Mouse (Mus musculus) spleen, adult 12 weeks (tissue): ENCODE data around the gene Aif1.

Source experiments
- DNase-seq: peaks from one replicate; pipeline ENCODE4 v3.0.0; 2022; ENCODE audit warnings: low spot score

Gene Aif1

DNA sequence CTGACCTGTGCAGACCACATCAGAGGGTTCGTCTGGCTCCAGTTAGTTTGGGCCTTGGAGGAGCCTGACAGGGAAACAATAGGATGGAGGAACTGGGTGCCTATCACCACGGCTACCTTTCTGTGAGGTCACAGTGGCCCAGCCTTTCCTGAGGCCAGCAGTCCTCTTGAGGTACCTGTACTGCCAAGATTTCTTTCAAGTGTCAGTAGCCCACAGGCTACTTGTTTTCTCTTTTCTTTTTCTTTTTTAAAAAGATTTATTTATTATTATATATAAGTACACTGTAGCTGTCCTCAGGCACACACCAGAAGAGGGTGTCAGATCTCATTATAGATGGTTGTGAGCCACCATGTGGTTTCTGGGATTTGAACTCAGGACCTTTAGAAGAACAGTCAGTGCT is at the start of gene Aif1:
Gene Aif1, minus strand, starts transcription at position 101 of the 400 bp plus-strand sequence.
- no peak for DNase-seq

DNA sequence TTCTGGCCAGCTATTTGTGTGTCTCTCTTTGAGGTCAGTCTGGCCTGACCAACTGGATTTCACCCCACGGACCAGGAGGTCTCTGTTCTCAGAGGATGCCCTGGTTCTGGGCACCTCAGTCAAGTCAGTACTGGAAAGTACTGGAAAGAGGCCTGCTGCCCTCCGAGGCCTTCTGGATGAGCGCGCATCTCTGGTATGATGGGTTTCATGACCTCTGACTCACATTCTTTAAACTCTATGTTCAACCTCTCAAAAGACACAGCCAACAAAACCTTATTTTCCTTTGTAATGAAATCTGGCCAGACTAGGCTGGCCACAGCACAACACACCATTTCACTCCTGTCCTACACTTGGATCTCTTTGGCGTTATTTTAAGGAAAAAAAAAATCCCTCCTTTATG is 49.6 kb upstream of the Aif1 start:
- no peak for DNase-seq

GRCm38 (mm10) chr17:35224641-35225040 is 48.8 kb upstream of the Aif1 start:
- no peak for DNase-seq

GRCm38 (mm10) chr17:35222299-35222698 is 46.4 kb upstream of the Aif1 start:
- DNase-seq = no peak

- DNase-seq = no peak
Observed at GRCm38 (mm10) chr17:35220156-35220952, 44.5 kb upstream of the Aif1 start, which contains the start of gene Gm16181. TSS of gene Gm16181 (plus strand) at chr17:35220834.

DNA sequence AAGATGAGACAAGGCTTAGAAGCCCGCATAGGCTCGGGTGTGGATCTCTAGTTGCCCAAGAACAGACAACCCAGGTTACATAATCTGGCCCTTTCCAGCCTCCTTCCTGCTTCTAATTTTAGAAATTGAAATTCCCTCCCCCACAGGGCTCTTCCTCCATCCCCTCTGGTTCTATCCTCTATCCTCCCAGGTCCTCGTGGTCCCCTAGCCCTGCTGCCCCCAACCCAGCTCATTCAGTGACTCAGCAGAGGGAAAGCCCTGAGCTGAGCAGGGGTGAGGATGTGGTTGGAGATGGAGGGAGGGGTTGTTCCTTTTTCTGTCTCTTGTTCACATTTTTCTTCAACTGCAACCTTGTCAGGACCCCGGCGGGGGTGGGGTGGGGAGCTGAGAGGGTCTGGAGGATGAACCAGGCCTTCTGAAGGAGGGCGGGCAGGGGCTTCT is 43.8 kb upstream of the Aif1 start:
- DNase-seq = no peak

- DNase-seq = no peak
Observed at GRCm38 (mm10) chr17:35218516-35219193, 42.8 kb upstream of the Aif1 start.

DNA sequence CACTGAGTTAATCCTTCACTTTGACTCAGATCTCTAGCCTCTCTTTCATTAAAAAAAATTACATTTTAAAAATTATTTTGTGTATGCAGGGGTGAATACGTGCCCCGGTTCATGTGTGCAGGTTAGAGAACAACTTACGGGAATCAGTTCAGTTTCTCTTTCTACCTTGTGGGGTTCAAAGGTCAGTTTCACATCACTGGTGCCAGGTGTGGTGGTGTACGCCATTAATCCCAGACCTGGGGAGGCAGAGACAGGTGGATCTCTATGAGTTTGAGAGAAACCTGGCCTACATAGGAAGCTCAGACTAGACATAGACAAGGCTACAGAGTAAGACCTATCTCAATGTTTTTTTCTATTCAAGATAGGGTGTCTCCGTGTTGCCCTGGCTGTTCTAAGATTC is 37.2 kb upstream of the Aif1 start:
- DNase-seq = no peak

DNA sequence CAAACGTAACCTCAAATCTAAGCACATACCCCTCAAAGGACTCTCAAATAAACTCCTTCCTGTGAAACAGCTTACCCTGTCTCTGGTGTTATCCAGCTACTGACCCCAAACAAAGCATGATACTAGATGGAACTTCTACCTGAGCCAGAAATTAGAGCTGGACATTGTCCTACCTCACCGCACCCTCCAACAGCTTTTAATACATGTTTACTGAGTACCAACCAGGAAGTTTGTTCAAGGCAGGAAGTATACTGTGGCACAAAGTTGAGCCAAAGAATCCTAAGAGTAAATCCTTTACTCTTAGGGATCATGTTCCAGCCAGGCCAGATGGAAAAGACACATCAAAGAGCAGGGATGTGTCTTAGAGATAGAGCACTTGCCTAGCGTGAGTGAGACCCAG is 34.7 kb upstream of the Aif1 start:
- no peak for DNase-seq

DNA sequence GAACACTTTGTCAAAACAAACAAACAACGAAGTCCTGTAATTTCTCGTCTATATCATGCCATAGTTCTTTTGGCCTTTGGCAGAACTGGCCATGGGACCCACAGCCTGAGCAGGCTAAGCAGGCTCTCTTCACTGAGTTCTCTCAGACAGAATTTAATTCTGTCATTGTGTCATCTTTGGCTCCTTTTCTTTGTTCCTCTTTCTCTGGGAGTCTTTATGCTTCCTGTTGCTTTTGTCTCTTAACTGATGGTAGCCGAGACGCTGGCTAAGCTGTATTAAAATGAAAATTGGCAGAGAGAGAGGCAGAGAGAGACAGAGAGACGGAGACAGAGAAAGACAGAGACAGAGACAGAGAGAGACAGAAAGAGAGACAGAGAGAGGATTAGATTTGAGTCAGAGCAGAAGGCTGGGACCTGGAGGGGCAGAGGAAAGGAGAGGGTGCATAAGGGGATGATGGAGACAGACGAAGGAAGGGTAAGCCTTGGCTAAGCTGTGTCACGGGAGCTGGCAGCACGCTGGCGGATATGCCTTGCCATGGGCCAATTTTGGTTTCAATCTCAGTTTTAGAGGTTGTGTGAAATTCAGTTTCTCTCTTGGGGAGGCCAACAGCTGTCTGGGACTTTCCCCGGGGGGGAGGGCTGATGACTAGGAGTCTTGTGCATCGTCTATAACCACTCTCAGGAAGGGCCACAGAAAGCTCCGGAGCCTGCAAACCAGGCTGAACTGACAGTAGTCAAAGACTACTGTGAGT is 34.1 kb upstream of the Aif1 start:
- DNase-seq = peak; percentile 60

DNA sequence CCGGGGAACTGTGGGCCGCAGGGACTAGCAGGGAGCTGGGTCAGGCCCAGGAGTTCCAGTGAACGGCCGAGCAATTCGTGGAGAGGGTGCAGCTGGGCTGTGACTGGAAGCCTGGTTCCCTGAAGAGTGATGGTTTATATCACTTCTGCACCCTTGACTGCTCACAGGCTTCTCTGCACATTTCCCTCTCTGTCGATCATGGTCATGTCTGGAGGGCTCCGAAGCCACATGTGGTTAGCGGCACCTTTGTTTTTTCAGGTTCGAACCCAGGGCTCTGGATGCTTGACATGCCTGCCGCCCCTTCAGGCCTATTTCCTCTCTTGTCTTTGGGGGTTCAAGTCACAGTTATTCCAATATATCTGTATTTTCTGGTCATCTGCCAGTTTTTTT is 29.5 kb upstream of the Aif1 start:
- DNase-seq = no peak

DNA sequence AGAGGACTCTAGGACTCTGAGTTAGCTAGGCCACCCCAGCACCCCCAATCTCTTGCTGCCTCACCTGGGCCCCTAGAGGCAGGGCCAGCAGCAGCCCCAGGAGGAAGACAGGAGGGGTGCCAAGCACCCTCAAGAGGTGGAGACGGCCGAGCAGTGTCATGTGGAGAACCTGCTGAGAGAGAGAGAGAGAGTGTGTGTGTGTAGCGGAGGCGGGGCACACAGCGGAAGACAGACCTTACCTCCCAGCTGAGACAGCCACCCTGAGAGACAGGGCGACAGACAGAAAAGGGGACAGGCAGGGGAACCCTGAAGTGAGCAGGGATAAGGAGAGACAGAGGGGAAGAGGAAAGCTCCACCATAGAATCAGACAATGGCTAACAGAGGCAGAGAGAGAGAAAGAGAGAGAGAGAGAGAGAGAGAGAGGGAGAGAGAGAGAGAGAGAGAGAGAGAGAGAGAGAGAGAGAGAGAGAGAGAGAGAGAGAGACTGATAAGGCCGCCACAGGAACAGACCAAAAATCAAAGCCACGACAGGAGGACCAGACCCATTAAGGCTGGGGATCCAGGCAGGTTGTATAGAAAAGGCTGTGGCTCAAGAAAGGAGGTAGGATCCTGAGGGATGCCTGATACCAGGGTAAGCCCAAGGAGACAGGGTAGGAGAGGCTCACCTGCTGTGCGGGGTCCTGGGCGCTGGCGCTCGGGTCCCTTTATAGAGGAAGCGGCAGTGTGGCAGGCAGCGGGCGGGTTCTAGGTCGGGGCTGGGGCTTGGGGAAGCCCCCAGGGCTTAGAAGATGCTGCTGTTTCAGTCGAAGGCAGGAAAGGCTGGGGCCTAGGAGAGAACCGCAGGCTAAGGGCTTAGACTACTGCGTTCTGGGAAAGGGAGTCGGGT is 28.9 kb upstream of the Aif1 start, which contains the start of gene Lta:
Gene Lta, minus strand, starts transcription at position 858 of the 886 bp plus-strand sequence.
- peak; percentile 37 for DNase-seq

DNA sequence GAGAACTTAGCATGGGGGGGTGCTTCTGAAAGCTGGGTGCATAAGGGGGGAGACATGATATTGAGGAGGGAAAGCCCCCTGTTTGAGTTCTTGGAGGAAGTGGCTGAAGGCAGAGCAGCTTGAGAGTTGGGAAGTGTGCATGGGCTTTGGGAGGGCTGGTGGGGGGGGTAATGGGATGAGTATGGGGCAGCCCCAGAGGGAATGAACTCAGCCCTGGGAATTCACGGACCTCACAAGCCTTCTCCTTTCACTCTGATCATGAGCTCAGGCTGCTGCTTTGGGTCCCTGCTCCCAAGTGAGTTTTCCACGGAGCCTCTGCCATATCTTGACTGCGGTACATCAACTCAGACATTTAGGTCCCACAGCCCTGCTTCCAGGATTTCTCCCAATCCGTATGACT is 26.6 kb upstream of the Aif1 start:
- DNase-seq = no peak

DNA sequence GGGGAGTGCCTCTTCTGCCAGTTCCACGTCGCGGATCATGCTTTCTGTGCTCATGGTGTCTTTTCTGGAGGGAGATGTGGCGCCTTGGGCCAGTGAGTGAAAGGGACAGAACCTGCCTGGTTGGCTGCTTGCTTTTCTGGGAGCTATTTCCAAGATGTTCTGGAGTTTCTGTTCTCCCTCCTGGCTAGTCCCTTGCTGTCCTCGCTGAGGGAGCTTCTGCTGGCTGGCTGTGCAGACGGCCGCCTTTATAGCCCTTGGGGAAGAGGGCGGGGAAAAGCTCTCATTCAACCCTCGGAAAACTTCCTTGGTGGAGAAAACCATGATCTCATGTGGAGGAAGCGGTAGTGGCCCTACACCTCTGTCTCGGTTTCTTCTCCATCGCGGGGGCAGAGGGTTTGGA is 25.9 kb upstream of the Aif1 start, which contains the start of gene Tnf:
Gene Tnf, minus strand, starts transcription at position 221 of the 400 bp plus-strand sequence.
- peak; percentile 35 for DNase-seq

DNA sequence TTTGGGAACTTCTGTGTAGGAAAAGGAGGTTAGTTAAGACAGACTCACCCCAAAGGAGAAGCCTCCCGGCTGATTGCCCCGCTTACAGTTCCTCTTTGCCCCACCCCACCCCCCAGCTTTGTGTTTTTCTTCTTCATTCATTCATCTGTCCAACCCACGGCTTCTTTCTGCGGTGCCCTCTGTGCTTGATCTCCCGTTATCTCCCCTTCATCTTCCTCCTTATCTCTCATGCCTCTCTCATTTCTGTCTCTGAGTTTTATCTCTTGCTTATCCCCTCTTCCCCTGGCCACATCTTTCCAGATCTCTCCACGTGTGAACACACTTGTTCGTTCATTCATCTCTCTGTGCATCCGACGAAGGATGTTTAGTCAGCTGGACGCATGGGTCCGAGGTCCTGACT is 25.3 kb upstream of the Aif1 start:
- no peak for DNase-seq

- peak; percentile 46 for DNase-seq
Observed at GRCm38 (mm10) chr17:35200398-35200797, 24.5 kb upstream of the Aif1 start.

DNA sequence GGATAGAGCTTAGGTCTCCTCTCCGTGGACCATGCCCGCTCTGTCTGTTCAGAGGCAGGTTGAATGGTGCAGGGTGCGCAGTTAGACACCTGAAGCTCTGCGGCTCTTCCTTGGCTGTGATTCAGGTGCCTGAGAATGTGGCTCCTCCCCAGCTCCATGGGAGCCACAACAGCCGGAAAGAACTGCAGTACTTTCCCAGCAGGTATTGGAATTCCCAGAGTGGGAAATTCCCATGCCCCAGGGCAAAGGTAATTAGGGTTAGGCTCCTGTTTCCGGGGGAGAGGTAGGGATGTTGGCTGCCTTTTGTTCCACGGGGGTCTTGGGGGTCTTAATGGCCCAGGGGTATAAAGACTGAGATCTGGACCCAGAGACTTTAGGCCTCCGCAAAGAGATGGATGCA is 23.1 kb upstream of the Aif1 start:
- no peak for DNase-seq

DNA sequence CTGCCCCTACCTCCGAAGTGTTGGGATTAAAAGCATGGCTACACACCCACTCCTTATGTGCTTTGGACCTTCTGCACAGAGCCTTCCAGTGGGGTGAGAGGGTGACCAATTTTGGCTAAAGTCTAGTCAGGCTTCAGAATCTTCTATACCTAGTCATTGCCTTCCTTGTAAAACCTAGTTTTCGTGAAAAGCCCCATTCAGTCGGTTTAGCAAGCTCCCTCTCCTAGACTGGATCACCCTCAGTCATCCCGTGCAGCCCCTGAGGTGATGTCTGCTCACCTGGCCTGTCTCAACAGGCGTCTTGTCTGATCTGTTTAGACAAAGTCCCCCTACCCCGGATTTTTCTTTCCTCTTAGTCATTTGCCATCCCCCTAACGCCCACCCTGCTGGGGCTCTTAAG is 22.2 kb upstream of the Aif1 start:
- no peak for DNase-seq

GRCm38 (mm10) chr17:35197126-35197525 is 21.3 kb upstream of the Aif1 start:
- DNase-seq = no peak

DNA sequence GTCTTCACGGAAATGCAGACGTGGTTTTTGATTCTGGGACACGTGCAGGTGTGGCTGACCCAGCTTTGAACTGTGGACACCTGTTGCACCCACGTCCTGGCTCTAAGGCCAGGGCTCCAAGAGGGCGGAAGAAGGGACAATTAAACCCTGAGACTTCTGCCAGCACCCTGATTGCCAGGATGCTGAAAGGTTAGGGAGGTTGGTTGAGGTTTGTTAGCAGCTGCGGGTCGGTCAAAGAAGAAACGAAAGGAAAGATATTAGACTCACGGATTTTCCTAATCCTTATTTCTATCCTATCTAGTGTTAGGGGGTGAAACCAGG is 20.4 kb upstream of the Aif1 start:
- DNase-seq = no peak

DNA sequence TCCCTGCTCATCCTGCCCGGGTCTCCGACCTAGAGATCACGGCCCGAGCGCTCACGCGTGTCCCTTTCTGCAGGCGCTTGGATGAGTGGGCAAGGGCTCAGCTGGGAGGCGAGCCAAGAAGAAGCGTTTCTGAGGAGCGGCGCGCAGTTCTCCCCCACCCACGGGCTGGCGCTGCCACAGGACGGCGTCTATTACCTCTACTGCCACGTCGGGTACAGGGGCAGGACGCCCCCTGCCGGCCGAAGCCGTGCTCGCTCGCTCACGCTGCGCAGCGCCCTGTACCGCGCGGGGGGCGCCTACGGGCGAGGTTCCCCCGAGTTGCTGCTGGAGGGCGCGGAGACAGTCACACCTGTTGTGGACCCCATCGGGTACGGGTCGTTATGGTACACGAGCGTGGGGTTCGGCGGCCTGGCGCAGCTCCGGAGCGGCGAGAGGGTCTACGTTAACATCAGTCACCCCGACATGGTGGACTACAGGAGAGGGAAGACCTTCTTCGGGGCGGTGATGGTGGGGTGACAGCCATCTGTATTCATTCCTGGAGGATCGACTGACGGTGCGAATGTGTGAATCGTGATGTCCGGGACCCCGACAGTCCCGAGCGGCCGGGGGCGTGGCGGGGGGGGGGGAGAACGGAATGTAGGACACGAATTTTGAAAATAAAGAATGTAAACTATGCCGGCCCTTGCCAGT is 19.9 kb upstream of the Aif1 start:
- peak; percentile 73 for DNase-seq
